Mouse (Mus musculus): ENCODE data around the gene Rapgef1. TPM values are rescaled to one million over a fixed set of nuclear protein-coding genes. Genes with fewer than 3 reads are reported as not detected.

The Rapgef1 gene
- polyA plus RNA-seq, 1 experiment, result 132 TPM

DNA sequence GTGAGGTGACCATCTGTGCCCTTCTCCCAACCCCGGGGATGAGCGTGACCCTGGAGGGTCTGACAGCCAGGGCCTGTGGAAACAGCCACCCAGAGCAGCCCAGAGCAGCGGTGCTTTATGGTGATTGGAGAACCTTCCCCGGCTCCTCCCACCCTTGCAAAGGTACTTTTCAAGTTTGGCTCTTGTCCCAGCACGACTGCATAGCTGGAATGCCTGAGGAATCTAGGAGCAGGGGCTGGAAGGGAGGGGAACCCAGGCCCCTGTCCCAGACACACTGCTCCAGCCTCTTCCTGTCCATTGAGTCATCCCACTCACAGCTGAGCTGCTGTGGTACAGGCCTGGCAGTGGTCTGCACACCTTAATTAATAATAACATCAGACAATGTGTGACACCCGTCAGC, 97.2 kb downstream of the Rapgef1 start:
- peaks cover 16% of the 10 kb centered on the region for H3K36me3 ChIP-seq (ENCODE audit: control insufficient read depth, insufficient read depth, low read length)
- H3K27me3 ChIP-seq (ENCODE audit: control insufficient read depth, insufficient read depth, low read length), result no peaks in the 10 kb centered on the region
- WGBS, result 77% methylated on average over 6 of the region's 6 CpGs
- H3K4me1 ChIP-seq (replicated peaks; ENCODE audit: control insufficient read depth, insufficient read depth, low read length), result peaks cover 11% of the 10 kb centered on the region
- H3K4me3 ChIP-seq (ENCODE audit: control insufficient read depth, insufficient read depth, low read length), result no peak overlapping the region
- TF ChIP-seq POLR2A (IDR thresholded peaks at IDR 0.05; ENCODE audit: control insufficient read depth, extremely low read depth, insufficient read depth, low read length, poor library complexity) (no peak), CTCF (IDR thresholded peaks at IDR 0.05; ENCODE audit: borderline replicate concordance, control insufficient read depth, extremely low read depth, insufficient read depth, low read length, poor library complexity) (no peak)
- DNase-seq, result no peak
- no peak overlapping the region for H3K27ac ChIP-seq (ENCODE audit: control insufficient read depth, insufficient read depth, low read length)

DNA sequence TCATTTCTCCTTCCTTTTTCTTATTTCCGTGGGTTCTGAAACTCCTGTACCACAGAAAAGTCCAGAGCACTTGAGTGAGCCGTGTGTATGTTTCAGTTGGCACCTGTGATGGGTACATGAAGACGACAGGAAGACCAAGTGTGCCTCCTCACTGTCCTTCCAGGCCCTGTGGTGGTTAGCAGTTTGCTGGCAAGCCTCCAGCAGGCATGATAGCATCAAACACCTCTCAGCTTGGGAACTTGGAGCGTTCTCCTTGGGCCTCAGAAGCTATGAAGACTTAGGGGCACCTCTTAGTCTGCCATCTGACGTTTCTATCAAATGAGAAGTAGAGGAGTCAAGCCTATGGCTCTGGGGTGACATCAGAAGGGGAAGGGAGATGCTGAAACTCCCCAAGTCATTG, 99.1 kb downstream of the Rapgef1 start:
- no peak overlapping the region for H3K4me3 ChIP-seq (ENCODE audit: control insufficient read depth, insufficient read depth, low read length)
- H3K27ac ChIP-seq (ENCODE audit: control insufficient read depth, insufficient read depth, low read length), result peak overlapping the region; percentile 11; the same call in 1 of the 2 replicates
- H3K27me3 ChIP-seq (ENCODE audit: control insufficient read depth, insufficient read depth, low read length), result no peaks in the 10 kb centered on the region
- 5% methylated on average over 5 of the region's 5 CpGs for WGBS
- peak; percentile 30 for DNase-seq
- H3K36me3 ChIP-seq (ENCODE audit: control insufficient read depth, insufficient read depth, low read length), result peaks cover 23% of the 10 kb centered on the region
- H3K4me1 ChIP-seq (replicated peaks; ENCODE audit: control insufficient read depth, insufficient read depth, low read length), result peaks cover 11% of the 10 kb centered on the region
- TF ChIP-seq POLR2A (IDR thresholded peaks at IDR 0.05; ENCODE audit: control insufficient read depth, extremely low read depth, insufficient read depth, low read length, poor library complexity) (no peak), CTCF (IDR thresholded peaks at IDR 0.05; ENCODE audit: borderline replicate concordance, control insufficient read depth, extremely low read depth, insufficient read depth, low read length, poor library complexity) (no peak)

DNA sequence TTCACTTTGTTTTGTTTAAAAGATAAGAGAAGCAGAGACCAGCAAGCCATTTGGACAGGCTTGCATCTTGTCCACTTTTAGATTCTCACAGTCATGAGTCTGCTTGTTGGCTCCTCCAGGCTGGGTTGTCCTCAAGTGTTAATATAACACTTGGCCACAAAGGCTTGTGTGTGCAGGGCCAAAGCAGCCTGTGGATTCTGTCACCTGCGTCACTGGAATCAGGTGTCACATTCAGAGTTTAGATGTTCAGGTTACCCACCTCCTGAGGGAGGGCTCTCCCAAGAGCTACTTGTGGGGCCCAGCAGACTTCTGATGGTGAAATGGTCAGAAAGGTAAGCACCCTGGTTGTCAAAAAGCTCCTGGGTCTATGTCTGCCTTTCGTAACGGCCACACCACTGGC, 103.6 kb downstream of the Rapgef1 start:
- no peak for DNase-seq
- Histone ChIP-seq H3K36me3 (ENCODE audit: control insufficient read depth, insufficient read depth, low read length) (peaks cover 51% of the 10 kb centered on the region), H3K4me3 (ENCODE audit: control insufficient read depth, insufficient read depth, low read length) (no peak overlapping the region), H3K27ac (ENCODE audit: control insufficient read depth, insufficient read depth, low read length) (no peak overlapping the region), H3K27me3 (ENCODE audit: control insufficient read depth, insufficient read depth, low read length) (no peaks in the 10 kb centered on the region), H3K4me1 (replicated peaks; ENCODE audit: control insufficient read depth, insufficient read depth, low read length) (peaks cover 13% of the 10 kb centered on the region)
- no peak for TF ChIP-seq POLR2A (IDR thresholded peaks at IDR 0.05; ENCODE audit: control insufficient read depth, extremely low read depth, insufficient read depth, low read length, poor library complexity)
- no peak for TF ChIP-seq CTCF (IDR thresholded peaks at IDR 0.05; ENCODE audit: borderline replicate concordance, control insufficient read depth, extremely low read depth, insufficient read depth, low read length, poor library complexity)
- 88% methylated on average over 3 of the region's 3 CpGs for WGBS

DNA sequence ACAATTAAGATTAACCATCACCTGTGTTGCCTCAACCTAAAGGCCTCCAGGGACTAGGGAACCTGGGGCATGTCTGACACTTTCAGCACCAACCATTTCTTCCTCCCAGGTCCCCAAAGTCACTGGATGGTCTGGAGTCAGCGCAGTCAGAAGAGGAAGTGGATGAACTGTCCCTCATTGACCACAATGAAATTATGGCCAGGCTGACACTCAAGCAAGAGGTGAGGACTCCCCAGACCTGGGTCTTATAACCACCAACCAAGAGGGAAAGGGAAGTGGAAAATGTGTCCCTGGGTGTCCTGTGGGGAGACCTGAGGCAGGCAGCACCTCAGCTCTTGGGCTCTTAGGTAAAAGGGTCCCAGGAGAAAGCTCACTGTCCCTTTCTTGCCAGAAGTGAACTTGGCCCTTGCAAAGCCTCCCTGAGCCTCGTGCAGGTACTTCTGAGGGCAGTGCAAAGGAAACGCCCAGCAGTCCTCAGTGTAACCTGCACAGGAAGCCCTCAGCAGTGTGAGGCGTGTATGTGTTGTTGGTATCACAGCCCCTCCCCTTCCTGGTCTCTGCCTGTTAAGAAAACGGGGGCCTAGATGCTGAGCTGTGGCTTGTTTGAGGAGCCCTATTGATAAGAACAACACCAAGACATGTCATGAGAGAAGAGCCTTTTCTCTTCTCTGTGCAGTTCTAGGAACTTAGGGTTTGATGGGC, 105.3 kb downstream of the Rapgef1 start:
- Histone ChIP-seq H3K27ac (ENCODE audit: control insufficient read depth, insufficient read depth, low read length) (no peak overlapping the region), H3K4me3 (ENCODE audit: control insufficient read depth, insufficient read depth, low read length) (no peak overlapping the region), H3K4me1 (replicated peaks; ENCODE audit: control insufficient read depth, insufficient read depth, low read length) (peaks cover 6% of the 10 kb centered on the region; the same call in 1 of the 2 replicates), H3K36me3 (ENCODE audit: control insufficient read depth, insufficient read depth, low read length) (peaks cover 55% of the 10 kb centered on the region), H3K27me3 (ENCODE audit: control insufficient read depth, insufficient read depth, low read length) (no peaks in the 10 kb centered on the region)
- TF ChIP-seq POLR2A (IDR thresholded peaks at IDR 0.05; ENCODE audit: control insufficient read depth, extremely low read depth, insufficient read depth, low read length, poor library complexity) (no peak), CTCF (IDR thresholded peaks at IDR 0.05; ENCODE audit: borderline replicate concordance, control insufficient read depth, extremely low read depth, insufficient read depth, low read length, poor library complexity) (no peak)
- WGBS, result 17% methylated on average over 5 of the region's 5 CpGs
- peak; percentile 37 for DNase-seq

DNA sequence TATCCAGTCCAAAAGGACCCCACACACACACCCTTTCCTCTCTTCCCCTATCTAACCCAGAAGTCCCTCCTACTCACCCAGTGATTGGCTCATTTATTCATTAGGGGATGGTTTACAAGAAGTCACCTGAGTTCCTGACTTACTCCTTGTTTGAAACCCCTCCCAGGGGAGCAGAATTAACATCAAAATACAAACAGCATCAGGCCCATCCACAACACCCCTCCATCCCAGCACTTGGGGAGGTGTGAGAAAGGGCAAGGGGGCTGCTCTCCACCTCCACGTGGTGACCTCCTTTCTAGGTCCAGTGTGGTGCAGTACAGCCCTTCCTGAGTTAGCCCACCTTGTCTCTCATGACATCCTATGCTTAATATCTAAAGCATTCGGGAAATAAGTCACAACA, 110.0 kb downstream of the Rapgef1 start:
- no peak overlapping the region for H3K4me3 ChIP-seq (ENCODE audit: control insufficient read depth, insufficient read depth, low read length)
- no peaks in the 10 kb centered on the region for H3K27me3 ChIP-seq (ENCODE audit: control insufficient read depth, insufficient read depth, low read length)
- H3K4me1 ChIP-seq (replicated peaks; ENCODE audit: control insufficient read depth, insufficient read depth, low read length), result peaks cover 6% of the 10 kb centered on the region; the same call in 1 of the 2 replicates
- DNase-seq, result no peak
- H3K36me3 ChIP-seq (ENCODE audit: control insufficient read depth, insufficient read depth, low read length), result peaks cover 55% of the 10 kb centered on the region
- no peak for TF ChIP-seq CTCF (IDR thresholded peaks at IDR 0.05; ENCODE audit: borderline replicate concordance, control insufficient read depth, extremely low read depth, insufficient read depth, low read length, poor library complexity)
- 76% methylated on average over 2 of the region's 2 CpGs for WGBS
- no peak overlapping the region for H3K27ac ChIP-seq (ENCODE audit: control insufficient read depth, insufficient read depth, low read length)

DNA sequence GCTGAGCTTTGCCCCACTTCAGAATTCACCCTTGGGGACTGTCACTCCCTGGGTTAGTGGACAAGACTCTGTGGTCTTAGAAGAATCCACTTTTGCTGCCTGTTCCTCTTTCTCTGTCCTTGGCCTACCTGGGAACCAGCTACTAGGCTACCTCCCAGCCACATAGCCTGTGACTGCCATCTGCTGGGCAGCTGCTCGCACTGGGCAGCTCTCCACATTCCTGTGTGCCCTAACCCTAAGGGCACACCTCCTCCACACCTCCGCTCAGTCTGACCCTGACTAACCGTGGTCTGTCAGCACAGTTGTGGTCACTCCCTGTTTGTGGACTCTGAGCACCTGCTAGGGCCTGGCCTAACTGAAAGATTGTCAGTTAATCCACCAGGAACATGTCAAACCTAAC, 112.0 kb downstream of the Rapgef1 start:
- H3K27me3 ChIP-seq (ENCODE audit: control insufficient read depth, insufficient read depth, low read length), result no peaks in the 10 kb centered on the region
- H3K4me1 ChIP-seq (replicated peaks; ENCODE audit: control insufficient read depth, insufficient read depth, low read length), result no peaks in the 10 kb centered on the region
- WGBS, result 48% methylated on average over 3 of the region's 3 CpGs
- H3K27ac ChIP-seq (ENCODE audit: control insufficient read depth, insufficient read depth, low read length), result no peak overlapping the region
- H3K4me3 ChIP-seq (ENCODE audit: control insufficient read depth, insufficient read depth, low read length), result no peak overlapping the region
- peak; percentile 58 for DNase-seq
- TF ChIP-seq CTCF (IDR thresholded peaks at IDR 0.05; ENCODE audit: borderline replicate concordance, control insufficient read depth, extremely low read depth, insufficient read depth, low read length, poor library complexity) (peak; percentile 60; the same call in 1 of the 2 replicates), POLR2A (IDR thresholded peaks at IDR 0.05; ENCODE audit: control insufficient read depth, extremely low read depth, insufficient read depth, low read length, poor library complexity) (no peak)
- H3K36me3 ChIP-seq (ENCODE audit: control insufficient read depth, insufficient read depth, low read length), result peaks cover 52% of the 10 kb centered on the region

DNA sequence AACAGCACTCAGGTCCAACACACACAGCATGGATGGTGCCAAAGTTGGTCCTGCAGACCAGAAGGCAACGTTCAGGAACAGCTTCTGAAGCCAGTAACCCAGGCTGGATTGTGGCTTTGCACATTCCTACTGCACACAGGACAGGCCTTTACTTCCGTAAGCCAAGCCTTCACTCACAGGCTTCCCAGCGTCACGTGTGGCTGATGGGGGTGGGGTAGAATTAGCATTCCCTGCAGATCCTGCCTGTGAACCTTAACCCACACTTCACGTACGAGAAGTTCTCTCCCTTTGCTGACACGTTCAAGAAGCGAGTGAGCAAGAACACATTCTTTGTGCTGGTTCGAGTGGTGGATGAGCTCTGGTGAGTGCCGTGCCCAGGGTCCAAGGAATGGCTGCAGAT, 113.0 kb downstream of the Rapgef1 start:
- no peak for DNase-seq
- H3K36me3 ChIP-seq (ENCODE audit: control insufficient read depth, insufficient read depth, low read length), result peaks cover 56% of the 10 kb centered on the region

More for the DNA sequence above, 113.0 kb downstream of the Rapgef1 start:
- TF ChIP-seq POLR2A (IDR thresholded peaks at IDR 0.05; ENCODE audit: control insufficient read depth, extremely low read depth, insufficient read depth, low read length, poor library complexity) (no peak), CTCF (IDR thresholded peaks at IDR 0.05; ENCODE audit: borderline replicate concordance, control insufficient read depth, extremely low read depth, insufficient read depth, low read length, poor library complexity) (no peak)
- Histone ChIP-seq H3K4me1 (replicated peaks; ENCODE audit: control insufficient read depth, insufficient read depth, low read length) (no peaks in the 10 kb centered on the region), H3K27me3 (ENCODE audit: control insufficient read depth, insufficient read depth, low read length) (no peaks in the 10 kb centered on the region), H3K27ac (ENCODE audit: control insufficient read depth, insufficient read depth, low read length) (no peak overlapping the region), H3K4me3 (ENCODE audit: control insufficient read depth, insufficient read depth, low read length) (no peak overlapping the region)
- 96% methylated on average over 10 of the region's 10 CpGs for WGBS

Measured in thymus, adult 2 months (tissue).